Mouse (Mus musculus): ENCODE data around the gene Tcirg1. TPM values are rescaled to one million over a fixed set of nuclear protein-coding genes. Genes with fewer than 3 reads are reported as not detected.

Tcirg1 gene
- total and polyA plus RNA-seq, 2 experiments from 2014 or later: 12.8 to 32.1 TPM

DNA sequence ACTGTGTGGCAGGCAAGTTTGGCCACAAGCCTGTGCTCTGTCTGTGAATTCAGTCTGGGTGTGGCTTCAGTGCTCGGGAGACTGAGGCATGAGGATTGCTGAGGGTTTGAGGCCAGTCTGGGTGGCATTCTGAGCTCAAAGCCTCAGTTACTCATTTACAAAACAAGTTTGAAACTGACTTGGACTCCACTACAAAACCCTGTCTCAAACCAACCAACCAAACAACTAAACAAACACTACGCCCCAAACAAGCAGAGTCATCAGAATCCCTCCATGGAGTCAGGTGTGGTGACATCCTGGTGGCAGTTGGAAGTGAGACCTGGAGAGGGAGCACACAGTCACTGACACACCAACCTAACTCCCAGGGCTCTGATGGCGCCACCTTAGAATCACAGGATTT is 43.4 kb upstream of the Tcirg1 start:
- no peak for ATAC-seq (ENCODE audit: insufficient read depth, low read depth)
- Histone ChIP-seq H3K4me2 (ENCODE audit: low read depth, low read length) (no peak overlapping the region), H3K9me3 (replicated peaks; ENCODE audit: control insufficient read depth, low read length) (no peaks in the 10 kb centered on the region), H3K36me3 (replicated peaks; ENCODE audit: control insufficient read depth, insufficient read depth, low read length) (peaks cover 6% of the 10 kb centered on the region; the same call in 1 of the 2 replicates), H3K9ac (replicated peaks; ENCODE audit: low read depth, low read length) (no peak overlapping the region), H3K27ac (ENCODE audit: low read depth) (no peak overlapping the region), H3K4me1 (ENCODE audit: control insufficient read depth, insufficient read depth) (0 out of 2 replicates have a peak, but pooled peaks cover 6% of the 10 kb centered on the region), H3K27me3 (ENCODE audit: control insufficient read depth, insufficient read depth, low read length) (no peaks in the 10 kb centered on the region), H3K4me3 (ENCODE audit: low read depth, low read length) (no peak overlapping the region)
- TF ChIP-seq EP300 (IDR thresholded peaks at IDR 0.05; ENCODE audit: low read depth) (no peak), CTCF (IDR thresholded peaks at IDR 0.05; ENCODE audit: low read depth) (no peak)
- WGBS: 80% methylated on average over 3 of the region's 3 CpGs
- no peak for DNase-seq (ENCODE audit: low spot score)

GRCm38 (mm10) chr19:3948546-3948945 is 41.6 kb upstream of the Tcirg1 start:
- no peak for DNase-seq (ENCODE audit: low spot score)
- no peak overlapping the region for H3K27ac ChIP-seq (ENCODE audit: low read depth)
- 0 out of 2 replicates have a peak, but pooled peaks cover 6% of the 10 kb centered on the region for H3K4me1 ChIP-seq (ENCODE audit: control insufficient read depth, insufficient read depth)
- no peaks in the 10 kb centered on the region for H3K9me3 ChIP-seq (replicated peaks; ENCODE audit: control insufficient read depth, low read length)
- H3K27me3 ChIP-seq (ENCODE audit: control insufficient read depth, insufficient read depth, low read length): no peaks in the 10 kb centered on the region
- H3K4me2 ChIP-seq (ENCODE audit: low read depth, low read length): no peak overlapping the region
- H3K9ac ChIP-seq (replicated peaks; ENCODE audit: low read depth, low read length): no peak overlapping the region
- no peak for ATAC-seq (ENCODE audit: insufficient read depth, low read depth)
- WGBS: 67% methylated on average over 14 of the region's 14 CpGs
- peaks cover 6% of the 10 kb centered on the region; the same call in 1 of the 2 replicates for H3K36me3 ChIP-seq (replicated peaks; ENCODE audit: control insufficient read depth, insufficient read depth, low read length)
- no peak overlapping the region for H3K4me3 ChIP-seq (ENCODE audit: low read depth, low read length)
- TF ChIP-seq EP300 (IDR thresholded peaks at IDR 0.05; ENCODE audit: low read depth) (no peak), CTCF (IDR thresholded peaks at IDR 0.05; ENCODE audit: low read depth) (no peak)

DNA sequence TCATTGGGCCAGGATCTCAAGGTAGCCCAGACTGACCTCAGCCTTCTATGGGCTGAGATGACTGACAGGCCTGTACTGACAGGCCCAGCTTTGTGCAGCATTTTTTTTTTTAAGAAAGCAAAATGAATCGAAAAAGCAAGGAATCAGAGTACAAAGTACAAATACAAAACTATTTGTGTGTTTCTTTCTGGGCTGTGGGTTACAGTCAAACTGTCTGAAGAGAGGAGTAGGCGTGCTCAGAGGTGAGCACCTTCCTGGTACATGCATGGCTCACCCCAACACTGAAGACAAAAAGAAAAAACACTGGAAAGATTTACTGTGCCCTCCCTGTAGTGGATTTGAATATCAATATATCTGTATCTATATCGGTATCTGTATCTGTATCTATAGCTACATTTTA is 40.9 kb upstream of the Tcirg1 start:
- TF ChIP-seq EP300 (IDR thresholded peaks at IDR 0.05; ENCODE audit: low read depth): no peak
- no peak for TF ChIP-seq CTCF (IDR thresholded peaks at IDR 0.05; ENCODE audit: low read depth)
- H3K4me3 ChIP-seq (ENCODE audit: low read depth, low read length): no peak overlapping the region
- 76% methylated on average over 3 of the region's 3 CpGs for WGBS
- H3K36me3 ChIP-seq (replicated peaks; ENCODE audit: control insufficient read depth, insufficient read depth, low read length): peaks cover 6% of the 10 kb centered on the region; the same call in 1 of the 2 replicates
- H3K27ac ChIP-seq (ENCODE audit: low read depth): no peak overlapping the region
- no peaks in the 10 kb centered on the region for H3K9me3 ChIP-seq (replicated peaks; ENCODE audit: control insufficient read depth, low read length)
- no peak overlapping the region for H3K9ac ChIP-seq (replicated peaks; ENCODE audit: low read depth, low read length)
- DNase-seq (ENCODE audit: low spot score) (no peak), ATAC-seq (ENCODE audit: insufficient read depth, low read depth) (no peak)
- no peaks in the 10 kb centered on the region for H3K27me3 ChIP-seq (ENCODE audit: control insufficient read depth, insufficient read depth, low read length)
- no peak overlapping the region for H3K4me2 ChIP-seq (ENCODE audit: low read depth, low read length)
- 0 out of 2 replicates have a peak, but pooled peaks cover 6% of the 10 kb centered on the region for H3K4me1 ChIP-seq (ENCODE audit: control insufficient read depth, insufficient read depth)

- no peak overlapping the region for H3K4me3 ChIP-seq (ENCODE audit: low read depth, low read length)
- H3K9me3 ChIP-seq (replicated peaks; ENCODE audit: control insufficient read depth, low read length): no peaks in the 10 kb centered on the region
- H3K4me1 ChIP-seq (ENCODE audit: control insufficient read depth, insufficient read depth): 0 out of 2 replicates have a peak, but pooled peaks cover 6% of the 10 kb centered on the region
- WGBS: 14% methylated on average over 2 of the region's 2 CpGs
- TF ChIP-seq EP300 (IDR thresholded peaks at IDR 0.05; ENCODE audit: low read depth) (no peak), CTCF (IDR thresholded peaks at IDR 0.05; ENCODE audit: low read depth) (peak; percentile 94)
- peaks cover 6% of the 10 kb centered on the region; the same call in 1 of the 2 replicates for H3K36me3 ChIP-seq (replicated peaks; ENCODE audit: control insufficient read depth, insufficient read depth, low read length)
- H3K27me3 ChIP-seq (ENCODE audit: control insufficient read depth, insufficient read depth, low read length): no peaks in the 10 kb centered on the region
- H3K4me2 ChIP-seq (ENCODE audit: low read depth, low read length): no peak overlapping the region
- peak; percentile 66 for ATAC-seq (ENCODE audit: insufficient read depth, low read depth)
- DNase-seq (ENCODE audit: low spot score): peak; percentile 53
- H3K9ac ChIP-seq (replicated peaks; ENCODE audit: low read depth, low read length): no peak overlapping the region
- peak overlapping the region; percentile 63 for H3K27ac ChIP-seq (ENCODE audit: low read depth)
Measured at GRCm38 (mm10) chr19:3946715-3947114, 39.8 kb upstream of the Tcirg1 start.

- peak; percentile 93 for ATAC-seq (ENCODE audit: insufficient read depth, low read depth)
- Histone ChIP-seq H3K27ac (ENCODE audit: low read depth) (peak overlapping the region; percentile 63), H3K4me2 (ENCODE audit: low read depth, low read length) (no peak overlapping the region), H3K27me3 (ENCODE audit: control insufficient read depth, insufficient read depth, low read length) (no peaks in the 10 kb centered on the region), H3K9me3 (replicated peaks; ENCODE audit: control insufficient read depth, low read length) (no peaks in the 10 kb centered on the region), H3K36me3 (replicated peaks; ENCODE audit: control insufficient read depth, insufficient read depth, low read length) (peaks cover 6% of the 10 kb centered on the region; the same call in 1 of the 2 replicates), H3K9ac (replicated peaks; ENCODE audit: low read depth, low read length) (no peak overlapping the region), H3K4me3 (ENCODE audit: low read depth, low read length) (no peak overlapping the region), H3K4me1 (ENCODE audit: control insufficient read depth, insufficient read depth) (0 out of 2 replicates have a peak, but pooled peaks cover 6% of the 10 kb centered on the region)
- DNase-seq (ENCODE audit: low spot score): peak; percentile 72
- TF ChIP-seq EP300 (IDR thresholded peaks at IDR 0.05; ENCODE audit: low read depth) (peak; percentile 68), CTCF (IDR thresholded peaks at IDR 0.05; ENCODE audit: low read depth) (no peak)
- 12% methylated on average over 10 of the region's 10 CpGs for WGBS
Measured at GRCm38 (mm10) chr19:3945872-3946564, 39.1 kb upstream of the Tcirg1 start.

Data from heart, postnatal 0 days (tissue).